Mouse (Mus musculus) kidney, adult 11 months (tissue): ENCODE measurements around the gene Kcne1.

Source experiments
- DNase-seq: peaks from one replicate; pipeline ENCODE4 v3.0.0; 2022

The Kcne1 gene

DNA sequence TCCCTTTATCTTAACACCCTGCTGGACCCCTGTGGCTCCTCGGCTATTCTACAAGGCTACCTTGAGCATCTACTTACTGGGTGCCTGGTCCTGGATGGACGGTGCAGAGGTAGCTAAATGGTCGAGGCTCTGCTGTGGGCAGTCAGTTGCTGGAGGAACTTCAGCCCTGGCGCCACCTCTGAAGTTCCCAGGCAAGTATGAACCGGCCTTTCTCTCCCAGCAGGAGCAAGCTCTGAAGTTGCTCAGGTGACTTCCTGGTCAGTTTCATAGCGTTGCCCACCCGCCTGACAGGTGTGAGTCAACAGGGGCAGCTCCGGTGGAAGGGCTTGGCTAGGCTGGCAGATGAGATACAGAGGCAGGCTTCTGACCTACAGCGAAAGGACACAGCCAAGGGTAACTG is at the start of gene Kcne1:
Gene Kcne1, minus strand, starts transcription at position 240 of the 400 bp plus-strand sequence.
- DNase-seq, result no peak

DNA sequence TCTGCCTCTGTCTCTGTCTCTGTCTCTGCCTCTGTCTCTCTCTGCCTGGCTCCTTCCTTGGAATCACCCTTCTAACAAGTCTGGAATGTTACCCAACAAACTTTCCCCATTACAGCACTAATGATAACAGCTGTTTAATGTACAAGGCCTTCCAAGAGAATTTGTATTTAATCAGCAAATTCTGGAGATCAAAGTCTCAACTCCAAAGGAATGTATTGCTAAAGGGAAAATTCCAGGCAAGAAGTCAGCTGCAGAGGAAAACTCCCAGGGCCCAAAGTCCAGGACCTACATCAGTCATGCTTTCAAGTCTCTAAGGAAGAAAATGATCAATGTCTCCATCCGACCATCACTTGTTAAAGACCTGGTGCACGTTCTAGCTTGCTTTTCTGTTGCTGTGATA is 48.6 kb upstream of the Kcne1 start:
- DNase-seq, result peak; percentile 80

DNA sequence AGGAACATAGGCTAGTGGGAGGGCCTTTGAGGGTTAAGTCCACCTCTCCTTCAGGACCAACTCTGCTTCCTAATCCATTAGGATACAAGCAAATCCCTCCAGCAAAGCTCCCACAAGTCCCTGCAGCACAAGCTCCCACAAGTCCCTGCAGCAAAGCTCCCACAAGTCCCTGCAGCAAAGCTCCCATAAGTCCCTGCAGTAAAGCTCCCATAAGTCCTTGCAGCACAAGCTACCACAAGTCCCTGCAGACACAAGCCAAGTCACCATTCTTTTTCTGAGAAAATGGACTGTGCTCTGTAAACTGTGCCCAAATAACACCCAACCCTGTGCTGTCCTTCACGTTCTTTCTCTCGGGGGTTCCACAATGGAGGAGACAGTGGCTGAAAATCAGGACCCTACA is 44.9 kb upstream of the Kcne1 start:
- no peak for DNase-seq

DNA sequence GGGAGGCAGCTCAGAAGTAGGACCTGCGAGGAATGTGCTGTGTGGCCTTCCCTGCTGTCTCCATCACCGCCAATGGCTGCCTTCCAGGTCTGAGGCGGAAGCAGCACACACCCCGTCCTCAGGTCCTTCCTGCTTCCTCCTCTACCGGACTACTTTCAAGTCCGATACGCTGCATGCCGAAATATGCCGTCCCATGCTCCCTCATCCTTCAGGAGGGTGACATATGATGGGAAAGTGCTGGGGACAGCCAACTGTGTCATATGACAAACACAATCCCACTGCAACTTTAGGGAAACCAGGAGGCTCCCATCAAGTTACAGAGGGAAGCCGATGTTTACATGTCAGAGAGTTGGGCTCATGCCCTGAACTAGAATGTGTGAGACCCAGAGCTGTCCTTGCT is 43.8 kb upstream of the Kcne1 start:
- DNase-seq, result no peak

DNA sequence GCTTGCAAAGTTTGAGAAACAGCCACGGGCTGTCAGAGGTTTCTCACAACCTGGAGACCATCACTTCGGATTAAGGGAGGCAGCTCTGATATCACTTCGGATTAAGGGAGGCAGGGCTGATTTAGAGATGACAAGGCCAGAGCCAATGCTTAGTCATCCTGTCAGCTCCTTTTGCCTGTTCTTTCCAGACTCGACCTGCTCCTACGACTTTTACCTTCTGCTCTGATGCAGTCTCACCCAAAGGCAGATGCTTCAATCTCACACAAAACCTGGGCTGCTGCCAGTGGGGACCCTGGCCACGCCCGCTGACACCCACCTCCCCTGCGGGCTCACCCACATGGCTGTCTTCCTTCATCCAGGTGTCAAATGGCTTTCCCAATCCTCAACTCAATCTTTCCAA is 42.9 kb upstream of the Kcne1 start:
- DNase-seq, result no peak

DNA sequence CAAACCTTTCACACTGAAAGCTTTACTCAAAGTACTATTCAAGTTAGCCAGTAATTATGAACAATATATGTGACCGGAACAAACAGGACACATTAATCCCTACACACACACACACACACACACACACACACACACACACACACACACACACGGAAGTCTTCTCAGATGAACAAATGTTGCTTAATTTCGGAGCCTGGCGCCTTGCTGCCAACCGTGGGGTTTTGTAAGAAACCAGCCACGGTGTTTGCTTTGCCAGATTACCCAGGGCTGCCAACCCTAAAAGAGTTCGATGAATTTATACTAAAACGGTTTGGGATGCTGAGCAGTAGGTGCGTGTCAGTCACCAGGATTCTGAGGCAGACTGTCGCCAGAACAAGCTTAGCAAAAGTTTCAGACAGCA is 41.9 kb upstream of the Kcne1 start:
- DNase-seq, result no peak

DNA sequence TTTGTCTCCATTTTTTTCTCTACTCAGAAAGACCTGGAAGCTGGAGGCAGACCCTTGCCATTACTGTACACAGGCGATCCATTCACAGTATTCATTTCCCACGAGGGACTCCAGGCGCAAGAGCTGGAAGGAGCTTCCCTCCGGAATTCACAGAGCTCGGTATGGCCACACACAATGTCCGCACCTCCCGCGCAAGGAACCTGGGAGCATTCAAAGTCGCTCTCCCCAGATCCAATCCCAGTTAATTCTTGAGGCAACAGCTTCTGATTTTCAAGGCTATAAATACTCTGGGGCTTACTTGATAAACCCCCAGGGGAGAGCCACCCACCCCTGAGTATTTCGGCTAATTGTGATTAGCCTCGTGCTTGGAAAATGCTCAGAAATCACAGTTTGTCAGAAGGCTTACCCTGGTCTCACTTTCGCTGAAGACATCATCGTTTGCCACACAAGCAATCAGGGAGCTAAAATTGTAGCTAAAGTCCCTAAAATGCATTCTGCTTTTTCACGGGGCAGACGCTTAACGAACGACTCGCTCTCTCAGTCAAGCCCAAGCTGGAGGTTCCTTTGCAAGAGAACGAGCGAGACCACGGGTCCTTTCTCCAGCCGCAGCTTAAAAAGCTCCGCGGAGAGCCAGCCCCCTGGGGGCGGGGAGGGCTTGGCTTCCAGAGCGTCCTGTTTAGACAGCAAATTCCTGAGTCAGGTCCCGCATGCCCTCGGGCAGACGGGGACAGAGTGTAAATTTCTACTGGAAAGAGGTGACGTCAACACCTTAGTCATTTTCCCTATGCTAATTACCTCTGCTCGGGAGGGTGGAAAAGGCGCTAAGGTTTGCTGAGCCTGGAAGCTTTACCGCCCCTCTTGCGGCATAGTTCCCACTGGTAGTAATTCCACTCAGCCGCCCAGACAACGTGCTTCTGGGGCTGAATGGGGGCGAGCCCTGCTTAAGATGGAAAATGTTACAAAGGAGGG is 40.5 kb upstream of the Kcne1 start:
- DNase-seq, result peak; percentile 96

DNA sequence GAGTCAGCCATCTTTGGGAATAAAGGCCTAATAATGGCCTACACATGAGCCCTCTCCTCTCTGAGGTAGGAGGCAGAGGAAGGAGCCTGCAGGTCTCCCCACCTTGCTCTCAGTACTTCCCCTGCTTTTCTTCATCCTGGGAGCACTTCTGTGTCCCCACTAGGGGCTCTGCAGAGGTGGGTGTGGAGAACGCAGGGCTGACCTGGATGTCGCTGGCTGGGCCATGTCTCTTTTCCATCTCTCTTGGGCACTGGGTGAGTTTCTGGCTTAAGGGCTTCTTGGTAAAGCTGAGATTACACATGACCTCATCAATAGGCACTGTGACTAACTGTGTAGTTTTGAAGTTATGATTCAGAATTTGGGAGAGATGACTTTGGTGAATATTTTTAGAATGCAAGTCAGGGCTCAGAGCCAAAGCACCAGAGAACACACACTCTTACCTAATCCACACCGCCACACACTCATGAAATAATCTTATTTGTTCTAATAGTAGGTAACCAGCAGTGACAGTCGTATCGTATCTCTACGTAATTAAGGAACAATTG is 39.4 kb upstream of the Kcne1 start:
- no peak for DNase-seq

DNA sequence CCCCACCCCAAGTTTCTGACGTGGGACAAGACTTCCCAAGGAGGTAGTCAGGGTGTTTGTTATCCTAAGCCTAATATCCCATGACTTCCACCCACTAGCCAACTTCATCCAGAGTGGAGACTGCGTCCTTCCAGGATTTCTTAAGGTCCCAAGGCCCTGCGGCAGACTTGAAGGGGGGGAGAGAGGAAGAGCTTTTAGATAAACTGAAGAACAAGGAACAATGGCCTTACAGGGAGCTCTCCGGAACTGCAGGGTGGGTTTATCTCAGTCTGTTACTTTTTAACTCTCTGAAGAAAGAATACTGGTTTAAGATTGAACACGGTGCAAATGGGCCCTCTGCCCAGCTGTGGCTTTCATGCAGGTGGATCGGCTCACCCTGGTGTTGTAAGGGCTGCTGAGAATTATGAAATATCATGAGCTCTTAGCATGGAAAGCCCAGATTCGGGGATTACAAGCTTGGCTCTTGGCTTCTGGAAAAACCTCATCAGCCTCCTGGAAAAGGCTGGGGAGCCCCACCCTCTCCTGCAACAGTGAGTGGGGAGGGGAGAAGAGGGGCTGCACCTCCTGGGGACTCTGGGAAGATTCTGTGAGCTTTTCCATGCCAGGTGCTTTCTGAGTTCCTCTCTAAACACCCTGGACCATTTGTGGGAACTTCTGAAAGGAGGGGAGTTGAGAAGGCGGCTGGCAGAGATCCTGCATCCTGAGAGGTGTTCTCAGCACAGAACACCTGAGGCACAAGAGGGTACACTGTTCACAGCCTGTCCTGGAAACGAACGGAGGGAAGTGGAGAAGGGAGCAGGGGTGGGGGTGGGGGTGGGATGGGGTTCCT is 38.7 kb upstream of the Kcne1 start:
- DNase-seq, result no peak

DNA sequence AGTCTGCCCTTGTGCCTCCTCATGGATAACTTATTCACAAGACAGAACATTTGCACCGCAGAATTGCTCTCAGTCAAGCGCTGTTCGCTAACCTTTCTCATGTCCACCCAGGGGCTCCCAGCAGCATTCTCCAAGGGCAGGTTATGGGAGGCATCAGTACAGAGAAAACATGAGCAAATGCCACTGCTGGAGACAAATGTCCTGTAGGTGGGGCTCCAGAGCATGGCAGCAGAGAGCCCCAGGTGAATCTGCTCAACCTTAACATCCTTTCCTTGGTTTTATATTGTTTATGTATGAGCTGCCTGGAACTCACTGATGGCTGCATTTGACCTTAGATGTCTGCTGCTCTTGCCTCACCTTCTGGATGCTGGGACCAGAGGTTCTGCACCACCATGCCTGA is 34.5 kb upstream of the Kcne1 start:
- no peak for DNase-seq

DNA sequence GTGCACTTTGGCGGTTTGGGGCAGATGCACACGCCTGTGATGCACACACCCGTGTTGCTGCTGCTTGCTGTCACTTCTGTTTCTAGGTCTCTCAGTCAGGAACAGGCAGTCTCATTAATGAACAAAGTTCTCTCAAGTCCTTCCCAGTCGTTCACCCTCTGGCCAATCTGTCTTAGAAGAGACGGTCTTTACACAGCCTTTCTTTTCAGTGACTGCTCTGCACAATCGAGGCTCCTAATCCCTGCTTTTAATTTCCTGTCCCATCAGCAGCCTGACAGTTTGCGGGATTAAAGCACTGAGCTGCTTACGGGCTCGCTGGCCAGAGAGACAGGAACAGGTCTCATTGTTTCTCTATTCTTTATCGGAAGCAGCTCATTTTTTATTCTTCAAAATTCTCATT is 28.4 kb upstream of the Kcne1 start:
- DNase-seq, result no peak

DNA sequence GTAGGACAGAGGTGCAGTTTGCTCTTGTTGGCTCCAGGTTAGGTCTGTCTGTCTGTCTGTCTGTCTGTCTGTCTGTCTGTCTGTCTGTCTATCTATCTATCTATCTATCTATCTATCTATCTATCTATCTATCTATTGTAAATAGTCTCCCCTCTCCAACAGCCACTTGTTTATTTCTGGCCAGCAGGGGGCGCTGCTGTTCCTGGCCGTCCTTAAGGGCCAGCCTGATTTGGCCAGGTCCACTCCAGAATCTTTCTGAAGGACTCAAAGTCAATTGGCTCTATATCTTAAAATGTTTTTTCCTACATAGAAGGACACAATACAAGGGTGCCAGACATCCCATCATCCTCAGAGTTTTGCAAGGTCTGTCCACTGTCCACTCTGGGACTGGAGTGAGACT is 25.8 kb upstream of the Kcne1 start:
- no peak for DNase-seq

DNA sequence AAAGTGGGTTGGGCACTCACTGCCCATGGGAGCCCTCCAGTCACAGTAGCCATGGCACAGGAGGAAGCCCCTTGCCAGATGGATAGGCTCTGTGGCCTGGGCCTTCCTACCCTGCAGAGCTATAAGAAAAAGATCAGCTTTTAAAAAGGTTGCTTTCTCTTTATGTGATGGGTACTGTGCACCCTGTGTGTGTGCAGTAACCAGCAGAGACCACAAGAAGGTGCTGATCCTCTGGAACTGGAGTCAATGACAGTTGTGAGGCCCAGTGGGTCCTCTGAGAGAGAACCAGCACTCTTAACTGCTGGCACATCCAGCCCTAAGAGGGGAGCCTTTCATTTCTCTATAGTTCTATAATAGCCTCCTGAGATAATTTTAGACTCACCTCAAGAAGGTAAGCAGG is 24.1 kb upstream of the Kcne1 start:
- DNase-seq, result no peak

DNA sequence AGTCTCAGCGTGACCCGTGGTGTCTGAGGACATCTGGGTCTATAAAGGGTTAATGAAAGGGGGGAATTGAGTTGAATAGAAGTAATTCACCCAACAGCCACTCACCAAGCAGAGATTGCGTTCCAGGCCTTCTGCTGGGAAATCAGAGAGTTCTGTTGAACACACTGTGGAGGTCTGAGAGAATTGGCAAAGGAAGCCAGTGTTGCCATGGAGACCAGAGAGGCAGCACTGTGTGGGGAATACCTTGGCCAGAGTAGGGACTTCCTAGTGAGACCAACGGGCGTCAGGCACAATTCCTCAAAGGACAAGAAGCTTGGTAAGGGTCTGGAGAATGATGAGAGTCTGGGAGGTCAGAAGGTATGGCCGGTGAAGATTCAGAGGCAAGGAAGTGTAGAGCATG is 23.2 kb upstream of the Kcne1 start:
- DNase-seq, result no peak

DNA sequence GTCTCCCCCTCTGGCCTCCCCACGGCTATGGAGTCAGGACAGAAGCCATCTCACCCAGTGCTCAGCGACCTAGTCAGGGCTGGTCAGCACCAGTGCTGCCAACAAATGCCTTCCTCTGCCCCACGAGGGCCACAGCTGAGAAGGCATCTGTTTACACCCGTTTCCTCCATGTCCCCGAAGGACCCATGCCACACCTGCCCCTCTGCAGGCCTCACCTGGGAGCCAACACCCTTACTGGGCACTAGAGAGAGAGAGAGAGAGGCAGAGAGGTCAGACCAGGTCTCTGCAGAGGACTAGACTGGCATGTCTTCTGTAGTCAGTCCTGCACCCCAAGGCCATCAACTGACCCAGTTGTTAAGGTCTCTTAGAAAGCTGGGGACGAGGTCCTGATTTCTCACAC is 21.8 kb upstream of the Kcne1 start:
- no peak for DNase-seq

DNA sequence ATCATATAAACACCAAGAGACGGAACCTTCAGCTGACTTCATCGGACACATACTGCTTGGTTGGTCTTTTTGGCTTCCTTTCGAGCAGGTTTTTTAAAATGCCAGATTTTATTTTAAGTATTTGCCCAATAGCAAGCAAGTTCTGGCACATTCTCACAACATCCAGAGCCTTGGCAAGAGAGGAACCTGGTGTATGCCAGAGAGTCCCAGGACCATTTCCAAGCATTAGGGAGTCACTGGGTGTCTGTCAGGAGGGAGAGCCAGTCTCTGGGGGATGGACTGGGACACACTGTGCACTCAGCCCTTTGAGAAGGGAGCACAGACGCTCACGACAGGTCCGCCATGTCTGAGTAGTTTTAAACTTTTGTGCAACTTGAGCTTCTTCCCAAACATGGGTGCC is 17.7 kb upstream of the Kcne1 start:
- no peak for DNase-seq

DNA sequence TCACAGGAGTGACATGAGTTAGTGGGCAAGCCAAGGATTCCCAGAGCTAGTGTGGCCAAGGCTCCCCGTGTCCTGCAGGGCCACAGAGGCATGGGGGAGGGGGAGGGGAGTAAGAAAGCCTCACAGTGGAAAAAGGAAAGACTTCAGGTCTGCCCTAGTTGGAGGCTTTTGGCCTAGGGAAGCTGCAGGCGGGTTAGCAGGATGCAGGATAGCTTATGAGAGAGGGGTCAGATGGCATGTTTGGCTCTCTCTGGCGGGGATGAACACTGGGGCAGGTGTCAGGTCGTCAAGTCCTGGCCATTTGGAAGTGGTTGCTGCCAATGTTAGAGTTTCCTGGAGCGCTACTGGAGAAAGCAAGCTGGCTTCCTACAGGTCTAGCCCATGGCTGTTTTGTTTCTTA is 12.4 kb upstream of the Kcne1 start:
- DNase-seq, result no peak

DNA sequence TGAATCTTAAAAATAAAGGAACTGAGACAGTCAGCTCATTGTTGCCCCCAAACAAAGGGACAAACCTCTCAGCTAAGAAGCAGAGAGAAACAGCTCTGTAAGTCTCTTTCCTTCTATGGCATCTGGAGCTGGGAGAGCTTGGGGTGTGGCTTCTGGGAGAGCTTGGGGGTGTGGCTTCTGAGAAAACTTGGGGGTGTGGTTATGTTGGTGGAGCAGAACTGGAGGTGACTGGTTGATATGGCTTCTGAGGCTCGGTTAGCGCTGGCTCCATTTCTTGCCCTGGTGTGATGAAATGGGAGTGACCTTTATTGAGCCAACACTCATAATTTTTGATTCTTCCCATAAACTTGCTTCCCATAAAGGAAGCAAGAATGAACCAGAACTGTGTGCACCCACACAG is 10.0 kb upstream of the Kcne1 start:
- peak; percentile 62 for DNase-seq

DNA sequence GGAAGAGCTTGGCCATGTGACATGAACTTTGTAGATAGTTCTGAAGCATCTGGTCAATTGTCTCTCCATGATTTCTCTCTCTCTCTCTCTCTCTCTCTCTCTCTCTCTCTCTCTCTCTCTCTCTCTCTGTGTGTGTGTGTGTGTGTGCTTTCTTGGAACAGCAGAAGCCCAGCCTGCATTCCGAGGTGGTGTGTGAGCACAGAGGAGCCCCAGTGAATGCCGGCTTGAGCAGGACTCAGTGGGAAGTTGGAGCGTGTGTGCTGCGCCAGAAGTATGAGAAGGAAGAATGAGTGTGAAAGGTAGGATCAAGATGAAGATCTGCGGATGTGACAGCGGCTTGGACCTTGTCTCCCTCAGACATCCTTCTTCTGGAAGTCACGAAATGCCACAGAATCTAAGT is 6.2 kb upstream of the Kcne1 start:
- no peak for DNase-seq

DNA sequence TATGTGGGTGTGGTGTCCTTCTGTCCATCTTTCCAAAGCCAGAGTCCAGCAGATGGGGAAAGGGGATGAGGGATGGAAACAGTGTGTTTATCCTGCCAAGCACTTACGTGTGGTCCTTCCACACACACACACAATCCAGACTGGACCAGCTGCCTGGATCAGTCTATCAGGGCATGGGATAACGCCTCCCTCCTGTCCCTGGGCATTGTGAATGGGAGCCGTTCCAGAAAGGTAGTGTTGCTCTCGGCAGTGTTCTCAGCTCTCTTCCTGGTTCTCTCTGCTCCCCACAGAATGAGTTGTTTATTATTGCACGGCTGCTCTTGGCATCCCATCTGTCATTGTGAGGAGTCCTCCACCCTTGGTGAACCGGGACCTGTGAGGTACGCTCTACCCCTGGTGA is 1.4 kb upstream of the Kcne1 start:
- no peak for DNase-seq

DNA sequence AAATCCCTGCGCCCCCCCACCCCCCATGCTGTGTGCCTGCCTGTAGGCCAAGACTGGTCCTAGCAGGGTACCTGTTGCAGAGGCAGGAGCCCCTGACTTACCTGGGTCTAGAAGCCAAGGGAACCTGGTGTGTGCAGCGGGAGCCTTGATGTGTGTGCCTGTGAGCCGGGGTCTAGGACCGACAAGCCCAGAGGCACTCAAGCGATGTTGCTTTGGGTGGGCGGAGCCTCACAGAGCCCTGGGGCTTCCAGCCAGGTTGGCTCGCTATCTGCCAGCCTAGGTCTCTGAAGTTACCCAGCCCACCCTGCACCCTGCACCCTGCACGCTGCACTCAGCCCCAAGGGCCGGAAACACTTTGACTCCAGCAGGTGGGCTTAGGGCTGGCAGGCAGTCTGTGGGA is 534 bp downstream of the Kcne1 start:
- no peak for DNase-seq

DNA sequence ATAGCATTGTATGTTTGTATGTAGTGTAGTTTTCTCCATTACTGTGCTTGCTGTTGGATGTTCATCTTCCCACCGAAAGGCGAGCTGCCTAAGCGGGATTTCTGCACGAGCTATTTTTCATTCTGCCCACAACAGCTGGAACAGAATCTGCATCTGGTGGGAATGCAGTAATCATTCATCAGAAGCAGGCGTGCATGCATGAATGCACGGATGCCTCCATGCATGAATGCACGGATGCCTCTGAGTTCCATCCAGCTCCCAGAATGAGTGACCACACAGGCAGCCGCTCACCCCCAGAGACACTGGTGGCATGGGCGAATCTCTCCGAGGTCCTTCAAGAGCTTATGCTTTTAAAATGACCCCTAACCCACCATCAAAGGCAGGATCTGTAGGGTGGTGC is 1.7 kb downstream of the Kcne1 start:
- DNase-seq, result no peak

DNA sequence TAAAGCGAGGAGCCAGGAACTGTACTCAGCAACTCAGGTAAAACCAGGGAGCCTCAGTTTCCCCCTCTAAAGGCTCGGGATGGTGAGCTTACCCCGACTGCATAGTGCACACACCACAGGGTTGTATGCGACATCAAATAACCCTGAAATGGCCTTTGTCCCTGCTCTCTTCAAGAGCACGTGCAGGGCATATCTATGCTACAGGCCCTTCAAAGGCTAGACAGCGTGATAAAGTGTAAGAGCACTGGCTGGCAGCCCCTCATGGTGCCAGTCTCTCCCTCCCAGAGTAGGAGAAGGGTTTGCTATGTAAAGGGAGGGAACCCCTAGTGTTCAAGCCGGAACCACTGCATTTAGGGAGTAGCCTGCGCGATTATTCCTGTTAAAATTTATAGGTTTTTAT is 2.2 kb downstream of the Kcne1 start:
- DNase-seq, result no peak

DNA sequence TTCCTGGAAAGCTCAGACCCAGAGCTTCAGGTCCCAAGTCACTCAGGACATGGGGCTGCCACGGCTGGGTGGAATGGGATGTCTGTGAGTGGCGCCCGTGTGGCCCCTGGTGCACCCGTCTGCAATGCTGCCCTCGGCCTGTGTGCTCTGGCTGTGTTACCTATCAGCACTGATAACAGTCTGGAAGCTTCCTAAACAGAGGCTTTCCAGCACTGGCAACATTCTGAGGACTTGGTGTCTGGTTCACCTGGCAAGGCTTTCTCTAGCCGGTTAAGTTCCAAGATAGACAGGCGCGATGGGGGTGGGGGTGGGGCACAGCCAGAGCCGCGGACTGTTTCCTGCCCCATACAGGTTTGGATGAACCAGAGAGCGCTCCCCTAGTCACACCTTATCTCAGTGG is 3.3 kb downstream of the Kcne1 start:
- no peak for DNase-seq
